ENCODE assay signal across 27 mouse cellular contexts in genomic region chr5:107040489-107040888, GRCm38 (mm10).
DNase-seq lines count a peak whose midpoint lies in the region; TF ChIP-seq lines count a peak whose summit lies in the region.
"Had no signal": no experiment of that assay in that cellular context is flagged by ENCODE, and none has a peak within 500 bp of the region (broad histone marks: within the 10 kb centered on the region; RNA-seq: fewer than 3 reads in every experiment).

No protein-coding gene starts in this region.

- DNase-seq in kidney, adult 9 months = peak; percentile 69
- DNase-seq in kidney, adult 11 months = no peak
- no peak for DNase-seq in testis, postnatal 10 days (ENCODE audit: low spot score)
- no peak for DNase-seq in layer of hippocampus, adult 11-12 months (ENCODE audit: low spot score)
- no peak for DNase-seq in midbrain, embryonic 10.5 days (ENCODE audit: low spot score)
- DNase-seq in left cerebral cortex, adult 11 months (ENCODE audit: low spot score) = no peak
- DNase-seq: adrenal gland, postnatal 14 days; cerebellum, adult 11-12 months; cerebellum, adult 9-11 months; embryo, embryonic 11 days; gastrocnemius, postnatal 36 days; heart, adult 18-20 months; heart, postnatal 4 days; layer of hippocampus, postnatal 36 days; liver; retina, postnatal 1 day; right cerebral cortex, postnatal 14 days; thymus, postnatal 14 days had no signal

- H3K4me3 ChIP-seq in testis, adult 2 months (ENCODE audit: control insufficient read depth, low read depth, low read length) = no peak overlapping the region
- no peak overlapping the region for H3K4me3 ChIP-seq in small intestine, adult 2 months (ENCODE audit: low read depth, low read length)
- no peak overlapping the region for H3K4me3 ChIP-seq in midbrain, embryonic 10.5 days
- H3K4me3 ChIP-seq: embryonic facial prominence, embryonic 12.5 days; heart, embryonic 12.5 days; hindbrain, embryonic 13.5 days; kidney, embryonic 15.5 days; megakaryocyte, embryonic 14.5 days; midbrain, embryonic 13.5 days had no signal

- no peak for TF ChIP-seq CTCF in testis, adult 2 months (IDR thresholded peaks at IDR 0.05; ENCODE audit: control insufficient read depth, insufficient read depth, insufficient replicate concordance, low read depth, low read length)
- TF ChIP-seq CTCF in small intestine, adult 2 months (IDR thresholded peaks at IDR 0.05; ENCODE audit: extremely low read depth, insufficient read length, insufficient replicate concordance, low read depth, low read length) = no peak

- no peaks in the 10 kb centered on the region; the same call in 1 of the 2 replicates for H3K9me3 ChIP-seq in midbrain, embryonic 10.5 days (replicated peaks)
- H3K9me3 ChIP-seq: embryonic facial prominence, embryonic 12.5 days; heart, embryonic 12.5 days; kidney, embryonic 15.5 days; midbrain, embryonic 13.5 days had no signal

- no peaks in the 10 kb centered on the region for H3K27me3 ChIP-seq in testis, adult 2 months (ENCODE audit: control insufficient read depth, insufficient read depth, low read length)
- H3K27me3 ChIP-seq in small intestine, adult 2 months (ENCODE audit: control insufficient read depth, insufficient read depth, low read length) = no peaks in the 10 kb centered on the region
- no peaks in the 10 kb centered on the region for H3K27me3 ChIP-seq in midbrain, embryonic 10.5 days (ENCODE audit: low read depth, poor library complexity, severe bottlenecking)
- H3K27me3 ChIP-seq: embryonic facial prominence, embryonic 12.5 days; hindbrain, embryonic 13.5 days; kidney, embryonic 15.5 days; midbrain, embryonic 13.5 days; Patski had no signal

- no peak for TF ChIP-seq POLR2A in testis, adult 2 months (IDR thresholded peaks at IDR 0.05; ENCODE audit: control insufficient read depth, low read depth, low read length)
- no peak for TF ChIP-seq POLR2A in small intestine, adult 2 months (IDR thresholded peaks at IDR 0.05; ENCODE audit: low read depth, low read length)

- no peaks in the 10 kb centered on the region for H3K36me3 ChIP-seq in testis, adult 2 months (ENCODE audit: control insufficient read depth, insufficient read depth, low read length)
- no peaks in the 10 kb centered on the region for H3K36me3 ChIP-seq in small intestine, adult 2 months (ENCODE audit: control insufficient read depth, insufficient read depth, low read length)
- H3K36me3 ChIP-seq in midbrain, embryonic 10.5 days = no peaks in the 10 kb centered on the region
- H3K36me3 ChIP-seq: embryonic facial prominence, embryonic 12.5 days; heart, embryonic 12.5 days; hindbrain, embryonic 13.5 days; kidney, embryonic 15.5 days; midbrain, embryonic 13.5 days had no signal

- 24% methylated on average over 10 of the region's 10 CpGs for WGBS in small intestine, adult 2 months
- 89% methylated on average over 10 of the region's 10 CpGs for WGBS in midbrain, embryonic 10.5 days

- H3K4me1 ChIP-seq in testis, adult 2 months (ENCODE audit: control insufficient read depth, insufficient read depth, low read length) = no peaks in the 10 kb centered on the region
- peaks cover 4% of the 10 kb centered on the region for H3K4me1 ChIP-seq in small intestine, adult 2 months (ENCODE audit: control insufficient read depth, insufficient read depth, insufficient read length, low read length)
- no peaks in the 10 kb centered on the region for H3K4me1 ChIP-seq in midbrain, embryonic 10.5 days
- H3K4me1 ChIP-seq: hindbrain, embryonic 13.5 days; megakaryocyte, embryonic 14.5 days; midbrain, embryonic 13.5 days had no signal

- peak overlapping the region; percentile 57 for H3K27ac ChIP-seq in testis, adult 2 months (ENCODE audit: control insufficient read depth, insufficient read depth, low read depth, low read length)
- H3K27ac ChIP-seq in small intestine, adult 2 months (ENCODE audit: insufficient read depth, low read depth, low read length) = peak overlapping the region; percentile 65
- H3K27ac ChIP-seq in midbrain, embryonic 10.5 days (replicated peaks) = no peak overlapping the region
- H3K27ac ChIP-seq: embryonic facial prominence, embryonic 12.5 days; hindbrain, embryonic 13.5 days; kidney, embryonic 15.5 days; midbrain, embryonic 13.5 days had no signal
